Mouse (Mus musculus): ENCODE results near the gene Pbxip1. TPM values are rescaled to one million over a fixed set of nuclear protein-coding genes. Genes with fewer than 3 reads are reported as not detected.

The Pbxip1 gene
- polyA plus RNA-seq, 1 experiment: 60.5 TPM

GRCm38 (mm10) chr3:89472280-89472679 is 35.8 kb downstream of the Pbxip1 start:
- TF ChIP-seq POLR2A (IDR thresholded peaks at IDR 0.05; ENCODE audit: borderline replicate concordance, control insufficient read depth, low read depth, low read length) (no peak), CTCF (IDR thresholded peaks at IDR 0.05; ENCODE audit: control insufficient read depth, insufficient read depth, low read length) (no peak)
- Histone ChIP-seq H3K4me1 (ENCODE audit: control insufficient read depth, insufficient read depth, low read length) (no peaks in the 10 kb centered on the region), H3K4me3 (replicated peaks; ENCODE audit: control insufficient read depth, low read depth, low read length) (no peak overlapping the region), H3K27ac (ENCODE audit: control insufficient read depth, insufficient read depth, low read depth, low read length, poor library complexity) (no peak overlapping the region)
- WGBS: 38% methylated on average over 7 of the region's 7 CpGs

GRCm38 (mm10) chr3:89473838-89474237 is 37.3 kb downstream of the Pbxip1 start:
- 15% methylated on average over 6 of the region's 6 CpGs for WGBS
- H3K27ac ChIP-seq (ENCODE audit: control insufficient read depth, insufficient read depth, low read depth, low read length, poor library complexity): no peak overlapping the region
- no peak for TF ChIP-seq POLR2A (IDR thresholded peaks at IDR 0.05; ENCODE audit: borderline replicate concordance, control insufficient read depth, low read depth, low read length)
- no peak for TF ChIP-seq CTCF (IDR thresholded peaks at IDR 0.05; ENCODE audit: control insufficient read depth, insufficient read depth, low read length)

GRCm38 (mm10) chr3:89479055-89479454 is 42.5 kb downstream of the Pbxip1 start:
- H3K4me3 ChIP-seq (replicated peaks; ENCODE audit: control insufficient read depth, low read depth, low read length): no peak overlapping the region
- no peak overlapping the region for H3K27ac ChIP-seq (ENCODE audit: control insufficient read depth, insufficient read depth, low read depth, low read length, poor library complexity)
- no peak for TF ChIP-seq POLR2A (IDR thresholded peaks at IDR 0.05; ENCODE audit: borderline replicate concordance, control insufficient read depth, low read depth, low read length)
- no peak for TF ChIP-seq CTCF (IDR thresholded peaks at IDR 0.05; ENCODE audit: control insufficient read depth, insufficient read depth, low read length)
- WGBS: 74% methylated on average over 6 of the region's 6 CpGs
- no peaks in the 10 kb centered on the region for H3K4me1 ChIP-seq (ENCODE audit: control insufficient read depth, insufficient read depth, low read length)

More at GRCm38 (mm10) chr3:89473838-89474237, 37.3 kb downstream of the Pbxip1 start:
- Histone ChIP-seq H3K4me1 (ENCODE audit: control insufficient read depth, insufficient read depth, low read length) (no peaks in the 10 kb centered on the region), H3K4me3 (replicated peaks; ENCODE audit: control insufficient read depth, low read depth, low read length) (no peak overlapping the region)

GRCm38 (mm10) chr3:89481488-89481887 is 45.0 kb downstream of the Pbxip1 start:
- WGBS: 42% methylated on average over 2 of the region's 2 CpGs
- no peak overlapping the region for H3K27ac ChIP-seq (ENCODE audit: control insufficient read depth, insufficient read depth, low read depth, low read length, poor library complexity)
- H3K4me1 ChIP-seq (ENCODE audit: control insufficient read depth, insufficient read depth, low read length): no peaks in the 10 kb centered on the region
- no peak overlapping the region for H3K4me3 ChIP-seq (replicated peaks; ENCODE audit: control insufficient read depth, low read depth, low read length)
- TF ChIP-seq CTCF (IDR thresholded peaks at IDR 0.05; ENCODE audit: control insufficient read depth, insufficient read depth, low read length) (peak; percentile 61), POLR2A (IDR thresholded peaks at IDR 0.05; ENCODE audit: borderline replicate concordance, control insufficient read depth, low read depth, low read length) (no peak)

GRCm38 (mm10) chr3:89482249-89482648 is 45.7 kb downstream of the Pbxip1 start:
- 43% methylated on average over 5 of the region's 5 CpGs for WGBS

GRCm38 (mm10) chr3:89484766-89485524 is 48.4 kb downstream of the Pbxip1 start:
- no peak overlapping the region for H3K27ac ChIP-seq (ENCODE audit: control insufficient read depth, insufficient read depth, low read depth, low read length, poor library complexity)
- H3K4me3 ChIP-seq (replicated peaks; ENCODE audit: control insufficient read depth, low read depth, low read length): no peak overlapping the region
- 17% methylated on average over 24 of the region's 24 CpGs for WGBS
- TF ChIP-seq CTCF (IDR thresholded peaks at IDR 0.05; ENCODE audit: control insufficient read depth, insufficient read depth, low read length) (peak; percentile 97), POLR2A (IDR thresholded peaks at IDR 0.05; ENCODE audit: borderline replicate concordance, control insufficient read depth, low read depth, low read length) (no peak)
- H3K4me1 ChIP-seq (ENCODE audit: control insufficient read depth, insufficient read depth, low read length): no peaks in the 10 kb centered on the region

More at GRCm38 (mm10) chr3:89482249-89482648, 45.7 kb downstream of the Pbxip1 start:
- H3K27ac ChIP-seq (ENCODE audit: control insufficient read depth, insufficient read depth, low read depth, low read length, poor library complexity): no peak overlapping the region
- H3K4me1 ChIP-seq (ENCODE audit: control insufficient read depth, insufficient read depth, low read length): no peaks in the 10 kb centered on the region
- no peak overlapping the region for H3K4me3 ChIP-seq (replicated peaks; ENCODE audit: control insufficient read depth, low read depth, low read length)
- TF ChIP-seq POLR2A (IDR thresholded peaks at IDR 0.05; ENCODE audit: borderline replicate concordance, control insufficient read depth, low read depth, low read length): no peak
- no peak for TF ChIP-seq CTCF (IDR thresholded peaks at IDR 0.05; ENCODE audit: control insufficient read depth, insufficient read depth, low read length)

GRCm38 (mm10) chr3:89486111-89486510 is 49.6 kb downstream of the Pbxip1 start:
- 76% methylated on average over 8 of the region's 8 CpGs for WGBS
- no peaks in the 10 kb centered on the region for H3K4me1 ChIP-seq (ENCODE audit: control insufficient read depth, insufficient read depth, low read length)
- H3K4me3 ChIP-seq (replicated peaks; ENCODE audit: control insufficient read depth, low read depth, low read length): no peak overlapping the region
- TF ChIP-seq CTCF (IDR thresholded peaks at IDR 0.05; ENCODE audit: control insufficient read depth, insufficient read depth, low read length): no peak
- TF ChIP-seq POLR2A (IDR thresholded peaks at IDR 0.05; ENCODE audit: borderline replicate concordance, control insufficient read depth, low read depth, low read length): no peak
- no peak overlapping the region for H3K27ac ChIP-seq (ENCODE audit: control insufficient read depth, insufficient read depth, low read depth, low read length, poor library complexity)

- Histone ChIP-seq H3K4me1 (ENCODE audit: control insufficient read depth, insufficient read depth, low read length) (no peaks in the 10 kb centered on the region), H3K4me3 (replicated peaks; ENCODE audit: control insufficient read depth, low read depth, low read length) (no peak overlapping the region), H3K27ac (ENCODE audit: control insufficient read depth, insufficient read depth, low read depth, low read length, poor library complexity) (no peak overlapping the region)
- WGBS: 66% methylated on average over 20 of the region's 20 CpGs
- no peak for TF ChIP-seq CTCF (IDR thresholded peaks at IDR 0.05; ENCODE audit: control insufficient read depth, insufficient read depth, low read length)
- no peak for TF ChIP-seq POLR2A (IDR thresholded peaks at IDR 0.05; ENCODE audit: borderline replicate concordance, control insufficient read depth, low read depth, low read length)
Observed at GRCm38 (mm10) chr3:89486916-89487702, 50.6 kb downstream of the Pbxip1 start.
